Mouse (Mus musculus) activated CD4-positive, CD25-positive, alpha-beta regulatory T cell (primary cell): ENCODE results near the gene Snap91. TPM values are rescaled to one million over a fixed set of nuclear protein-coding genes. Genes with fewer than 3 reads are reported as not detected.

Source experiments
- polyA plus RNA-seq, 2 experiments: library from polyadenylated mRNA; unstranded; fragments of 100-300 nt; shearing (Covaris generic); gene quantifications; one replicate each; pipeline ENCODE4 v1.2.1; 2017

Gene Snap91
- under 1 TPM in 1 of 2 experiments, not detected in 1; 0.44 TPM for polyA plus RNA-seq

DNA sequence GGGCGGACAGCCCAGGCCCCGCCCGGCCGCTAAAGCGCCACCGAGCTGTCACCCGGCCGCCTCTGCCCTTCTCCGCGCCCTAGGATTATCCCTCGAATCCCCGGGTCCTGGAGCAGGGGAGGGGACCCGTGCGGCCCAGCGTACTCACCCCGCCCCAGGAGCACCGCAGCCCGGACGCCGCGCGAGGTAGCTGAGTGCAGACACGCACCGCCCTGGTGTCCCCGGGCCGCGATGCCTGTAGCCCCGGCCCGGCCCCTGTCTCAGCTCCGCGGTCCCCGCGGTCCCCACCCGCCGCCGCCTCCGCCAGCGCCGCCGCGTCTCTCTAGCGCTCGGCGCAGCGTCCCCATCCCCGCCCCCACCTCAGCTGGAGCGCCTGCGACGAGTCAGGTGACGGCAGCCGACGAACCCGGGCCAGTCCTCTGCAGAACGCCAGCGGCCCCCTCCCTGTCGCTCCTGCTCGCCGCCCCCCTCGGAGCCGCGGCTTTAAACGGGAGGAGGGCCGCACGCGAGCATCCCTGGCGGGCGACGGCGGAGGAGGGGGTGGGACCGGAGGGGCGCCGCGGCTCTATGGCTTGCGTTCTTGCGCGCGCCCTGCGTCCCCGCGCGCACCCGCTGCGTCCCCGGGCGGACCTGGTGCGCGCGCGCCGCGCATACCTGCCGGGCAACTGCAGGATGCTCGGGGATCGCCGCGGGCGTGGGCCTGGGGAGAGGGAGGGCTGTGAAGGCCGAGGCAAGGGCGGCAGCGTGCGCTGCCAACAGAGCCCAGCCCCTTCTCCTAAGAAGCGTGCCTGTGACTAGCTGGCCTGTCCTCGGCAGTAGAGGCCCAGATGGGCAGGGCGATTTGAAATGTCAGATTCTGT lies at the start of gene Snap91:
Gene Snap91 (minus strand): TSS at position 542 of the 860 bp plus-strand sequence.

DNA sequence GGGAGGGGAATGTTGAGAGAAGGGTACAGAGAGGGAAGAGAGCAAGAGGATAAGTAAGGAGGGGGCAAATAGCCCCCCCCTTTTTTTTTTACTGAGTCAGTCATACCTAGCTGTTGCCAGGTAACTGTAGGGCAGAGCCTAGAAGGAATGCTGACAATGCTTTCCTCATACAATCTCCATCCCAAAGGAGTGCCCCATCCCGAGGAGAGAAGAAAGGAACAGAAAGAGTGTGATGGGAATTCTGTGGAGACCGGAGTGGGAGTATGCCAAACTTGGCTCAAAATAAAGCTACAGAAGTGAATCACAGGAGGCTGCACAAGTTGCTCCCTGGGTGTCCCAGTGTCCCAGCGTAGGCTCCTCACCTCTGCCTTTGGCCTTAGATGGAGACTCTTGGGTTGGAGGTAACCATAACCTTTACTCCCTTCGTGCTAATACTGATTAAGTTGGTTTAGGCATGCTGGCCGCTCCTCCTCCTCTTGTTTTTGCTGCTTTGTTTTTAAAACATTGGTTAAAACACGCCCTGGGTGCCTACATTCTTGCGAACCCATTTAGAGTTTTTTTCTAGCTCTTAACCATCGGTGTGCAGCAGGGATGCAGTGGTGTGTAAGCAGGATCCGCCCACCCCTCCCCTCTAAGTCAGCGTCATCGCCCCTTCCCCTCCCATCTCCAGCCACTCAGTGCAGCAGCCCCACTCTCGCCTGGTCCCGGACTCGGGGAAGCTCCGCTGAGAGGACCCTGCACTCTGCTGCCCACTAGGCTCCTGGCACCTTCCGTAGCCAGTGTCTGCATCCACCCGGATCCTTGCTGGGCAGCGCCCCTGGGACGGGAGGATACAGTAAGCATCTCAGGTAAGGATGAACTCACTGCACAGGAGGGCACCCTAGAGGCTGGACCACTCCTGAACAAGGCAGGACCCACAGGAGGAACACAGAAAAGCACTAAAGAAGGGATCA lies 137.2 kb downstream of the Snap91 start, which contains the start of gene Prss35:
Gene Prss35 (plus strand): TSS at position 691 of the 953 bp plus-strand sequence.

Other genes starting within 250 kb of the Snap91 start
- gene Me1, start 184.7 kb downstream of the Snap91 start, polyA plus RNA-seq, result under 1 TPM in 1 of 2 experiments, not detected in 1; 0.11 TPM
- gene Prss35, start 137.0 kb downstream of the Snap91 start, polyA plus RNA-seq, result under 1 TPM in 1 of 2 experiments, not detected in 1; 0.05 TPM
- gene Ripply2, start 134.9 kb upstream of the Snap91 start, polyA plus RNA-seq, result not detected
- 10 to 100 TPM; 71.3 to 74.1 TPM for gene Cyb5r4, start 141.4 kb upstream of the Snap91 start, polyA plus RNA-seq